Mouse (Mus musculus): ENCODE data around the gene B3gnt2. TPM values are rescaled to one million over a fixed set of nuclear protein-coding genes. Genes with fewer than 3 reads are reported as not detected.

Gene B3gnt2
- polyA plus RNA-seq, 1 experiment from 2014 or later: 4.6 TPM

GRCm38 (mm10) chr11:22718036-22718435 is 142.7 kb downstream of the B3gnt2 start:
- H3K4me1 ChIP-seq (replicated peaks; ENCODE audit: control insufficient read depth, insufficient read depth, low read length): no peaks in the 10 kb centered on the region
- no peaks in the 10 kb centered on the region for H3K9me3 ChIP-seq (ENCODE audit: control insufficient read depth, low read length)
- ATAC-seq (ENCODE audit: low FRiP score) (no peak), DNase-seq (ENCODE audit: low spot score) (no peak)
- no peaks in the 10 kb centered on the region for H3K36me3 ChIP-seq (replicated peaks; ENCODE audit: control insufficient read depth, insufficient read depth)
- WGBS: 99% methylated on average over 7 of the region's 7 CpGs
- no peak overlapping the region for H3K4me3 ChIP-seq (replicated peaks; ENCODE audit: low read length)
- H3K9ac ChIP-seq: no peak overlapping the region
- H3K27ac ChIP-seq: no peak overlapping the region
- H3K27me3 ChIP-seq (ENCODE audit: control insufficient read depth, insufficient read depth, low read length): no peaks in the 10 kb centered on the region
- no peak overlapping the region for H3K4me2 ChIP-seq (replicated peaks)

GRCm38 (mm10) chr11:22711327-22711726 is 149.4 kb downstream of the B3gnt2 start:
- Histone ChIP-seq H3K9ac (no peak overlapping the region), H3K4me2 (replicated peaks) (no peak overlapping the region), H3K27ac (no peak overlapping the region), H3K27me3 (ENCODE audit: control insufficient read depth, insufficient read depth, low read length) (no peaks in the 10 kb centered on the region), H3K36me3 (replicated peaks; ENCODE audit: control insufficient read depth, insufficient read depth) (no peaks in the 10 kb centered on the region), H3K4me3 (replicated peaks; ENCODE audit: low read length) (no peak overlapping the region), H3K4me1 (replicated peaks; ENCODE audit: control insufficient read depth, insufficient read depth, low read length) (no peaks in the 10 kb centered on the region), H3K9me3 (ENCODE audit: control insufficient read depth, low read length) (no peaks in the 10 kb centered on the region)
- ATAC-seq (ENCODE audit: low FRiP score): no peak
- no peak for DNase-seq (ENCODE audit: low spot score)
- 91% methylated on average over 3 of the region's 3 CpGs for WGBS

GRCm38 (mm10) chr11:22710596-22710995 is 150.2 kb downstream of the B3gnt2 start:
- WGBS: 99% methylated on average over 2 of the region's 2 CpGs
- Histone ChIP-seq H3K27ac (no peak overlapping the region), H3K4me3 (replicated peaks; ENCODE audit: low read length) (no peak overlapping the region), H3K36me3 (replicated peaks; ENCODE audit: control insufficient read depth, insufficient read depth) (no peaks in the 10 kb centered on the region), H3K4me1 (replicated peaks; ENCODE audit: control insufficient read depth, insufficient read depth, low read length) (no peaks in the 10 kb centered on the region), H3K9ac (no peak overlapping the region), H3K4me2 (replicated peaks) (no peak overlapping the region), H3K9me3 (ENCODE audit: control insufficient read depth, low read length) (no peaks in the 10 kb centered on the region), H3K27me3 (ENCODE audit: control insufficient read depth, insufficient read depth, low read length) (no peaks in the 10 kb centered on the region)
- DNase-seq (ENCODE audit: low spot score) (peak; percentile 48), ATAC-seq (ENCODE audit: low FRiP score) (peak; percentile 90)

Other genes starting within 250 kb of the B3gnt2 start
- 8.2 and 8.5 TPM in 2 replicates for gene Zrsr1, start 111.0 kb upstream of the B3gnt2 start, polyA plus RNA-seq (2014; fragmentation: Nextera tagmentation; extraction: Ambion mirVana)
- gene Gm28048, start 121.1 kb upstream of the B3gnt2 start, polyA plus RNA-seq (2014; fragmentation: Nextera tagmentation; extraction: Ambion mirVana): 3.2 and 4.3 TPM in 2 replicates
- 247 and 282 TPM in 2 replicates for gene Commd1, start 121.4 kb upstream of the B3gnt2 start, polyA plus RNA-seq (2014; fragmentation: Nextera tagmentation; extraction: Ambion mirVana)
- 317 and 326 TPM in 2 replicates for gene Cct4, start 129.6 kb upstream of the B3gnt2 start, polyA plus RNA-seq (2014; fragmentation: Nextera tagmentation; extraction: Ambion mirVana)
- 5.7 and 9.0 TPM in 2 replicates for gene Fam161a, start 146.6 kb upstream of the B3gnt2 start, polyA plus RNA-seq (2014; fragmentation: Nextera tagmentation; extraction: Ambion mirVana)

All from hindbrain, embryonic 14.5 days (tissue).